Mouse (Mus musculus) embryonic facial prominence, embryonic 15.5 days (tissue): Measurements from ENCODE around the gene Car8. TPM values are rescaled to one million over a fixed set of nuclear protein-coding genes. Genes with fewer than 3 reads are reported as not detected.
"Not testable (repeated sequence)": the region's sequence is repeated elsewhere in the genome, so short reads cannot be mapped to it uniquely, and the experiment has no call there.

Source experiments
- ATAC-seq: fragments of 200-750 bp; cut with Nextera tagmentation; 2 replicates; pipeline ENCODE4 v1.8.0; 2017; ENCODE audit warnings: low read depth, moderate TSS enrichment; ENCODE audit not compliant: insufficient number of reproducible peaks, low FRiP score, low TSS enrichment
- H3K27ac ChIP-seq: fragments of 300-500 bp; sonication (generic); replicated peaks from 2 replicates; pipeline ENCODE4 v1.5.1; 2015; ENCODE audit warnings: mild to moderate bottlenecking, inconsistent platforms
- H3K27me3 ChIP-seq: fragments of 300-500 bp; sonication (generic); 2 replicates; pipeline ENCODE4 v1.6.1; 2015; ENCODE audit warnings: inconsistent platforms
- H3K36me3 ChIP-seq: fragments of 300-500 bp; sonication (generic); 2 replicates; pipeline ENCODE4 v1.6.1; 2015; ENCODE audit warnings: mild to moderate bottlenecking, inconsistent platforms
- H3K4me1 ChIP-seq: fragments of 300-500 bp; sonication (generic); 2 replicates; pipeline ENCODE4 v1.6.1; 2015; ENCODE audit warnings: inconsistent platforms
- H3K4me2 ChIP-seq: fragments of 300-500 bp; sonication (generic); replicated peaks from 2 replicates; pipeline ENCODE4 v1.6.1; 2015; ENCODE audit warnings: mild to moderate bottlenecking, inconsistent platforms
- H3K4me3 ChIP-seq: fragments of 300-500 bp; sonication (generic); replicated peaks from 2 replicates; pipeline ENCODE4 v1.5.1; 2015; ENCODE audit warnings: mild to moderate bottlenecking, inconsistent platforms
- H3K9ac ChIP-seq: fragments of 300-500 bp; sonication (generic); 2 replicates; pipeline ENCODE4 v1.6.1; 2015; ENCODE audit warnings: inconsistent platforms
- H3K9me3 ChIP-seq: fragments of 300-500 bp; sonication (generic); replicated peaks from 2 replicates; pipeline ENCODE4 v1.6.1; 2016; ENCODE audit warnings: inconsistent platforms
- WGBS: fragments of 180-500 bp; shearing (Covaris S2); methylation state at CpG from one replicate; pipeline ENCODE4 v1.1.7; 2015; 5-methylcytosine and 5-hydroxymethylcytosine counted together
- polyA plus RNA-seq: library from polyadenylated mRNA; unstranded; fragments of >200 nt; fragmentation: Nextera tagmentation; extraction: Ambion mirVana; gene quantifications from 2 replicates; pipeline ENCODE4 v1.2.1, GENCODE M21; 2015

Car8 gene
- polyA plus RNA-seq, 1 experiment from 2014 or later: 4.0 TPM

DNA sequence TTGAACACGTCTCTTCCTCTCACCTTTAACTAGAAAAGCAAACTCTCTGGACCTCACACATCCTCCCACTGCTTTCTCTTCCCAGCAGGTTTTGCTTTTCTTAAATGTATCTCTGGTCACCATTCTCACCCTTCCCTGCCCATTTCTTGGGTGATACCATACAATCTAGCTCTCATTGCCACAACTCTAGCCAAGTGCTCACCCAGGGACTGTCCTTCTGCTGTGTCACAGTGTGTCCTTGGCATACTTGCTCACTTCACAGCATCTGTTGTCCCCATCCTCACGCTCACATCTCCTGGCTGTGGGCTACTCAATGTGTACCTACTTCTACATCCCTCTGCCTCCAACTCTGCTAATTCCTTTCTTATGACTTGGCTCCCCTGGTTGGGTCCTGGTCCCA, 37.2 kb downstream of the Car8 start:
- no peaks in the 10 kb centered on the region for H3K36me3 ChIP-seq
- WGBS: 80% methylated on average over 2 of the region's 2 CpGs
- no peak overlapping the region for H3K4me3 ChIP-seq
- H3K4me2 ChIP-seq: no peak overlapping the region
- ATAC-seq: no peak
- H3K9me3 ChIP-seq: 0 out of 2 replicates have a peak, but pooled peaks cover 4% of the 10 kb centered on the region
- no peak overlapping the region for H3K27ac ChIP-seq
- no peak overlapping the region for H3K9ac ChIP-seq
- no peaks in the 10 kb centered on the region for H3K27me3 ChIP-seq
- H3K4me1 ChIP-seq: no peaks in the 10 kb centered on the region

DNA sequence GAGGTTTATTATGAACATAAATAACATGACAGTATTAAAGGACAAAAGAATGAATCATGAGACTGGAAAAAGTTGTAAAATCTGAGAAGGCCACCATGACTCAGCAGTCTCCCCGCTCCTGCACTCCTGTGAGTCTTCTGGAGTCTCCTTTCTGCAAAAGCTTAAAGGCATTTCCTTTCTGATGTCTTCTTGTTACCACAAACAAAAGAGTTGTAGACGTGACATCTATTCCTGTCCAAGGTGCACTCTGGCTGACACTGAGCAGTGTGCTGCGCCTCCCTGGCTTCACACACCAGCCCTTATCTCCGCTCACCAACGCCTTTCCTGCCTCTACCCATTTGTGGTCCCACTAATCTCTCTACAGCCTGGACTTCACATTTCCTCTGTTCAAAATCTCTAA, 38.8 kb downstream of the Car8 start:
- no peak overlapping the region for H3K4me3 ChIP-seq
- H3K4me1 ChIP-seq: no peaks in the 10 kb centered on the region
- H3K27me3 ChIP-seq: no peaks in the 10 kb centered on the region
- no peak for ATAC-seq
- no peak overlapping the region for H3K4me2 ChIP-seq
- no peaks in the 10 kb centered on the region for H3K36me3 ChIP-seq
- no peak overlapping the region for H3K9ac ChIP-seq
- 60% methylated on average over 5 of the region's 5 CpGs for WGBS
- no peak overlapping the region for H3K27ac ChIP-seq
- 0 out of 2 replicates have a peak, but pooled peaks cover 4% of the 10 kb centered on the region for H3K9me3 ChIP-seq

DNA sequence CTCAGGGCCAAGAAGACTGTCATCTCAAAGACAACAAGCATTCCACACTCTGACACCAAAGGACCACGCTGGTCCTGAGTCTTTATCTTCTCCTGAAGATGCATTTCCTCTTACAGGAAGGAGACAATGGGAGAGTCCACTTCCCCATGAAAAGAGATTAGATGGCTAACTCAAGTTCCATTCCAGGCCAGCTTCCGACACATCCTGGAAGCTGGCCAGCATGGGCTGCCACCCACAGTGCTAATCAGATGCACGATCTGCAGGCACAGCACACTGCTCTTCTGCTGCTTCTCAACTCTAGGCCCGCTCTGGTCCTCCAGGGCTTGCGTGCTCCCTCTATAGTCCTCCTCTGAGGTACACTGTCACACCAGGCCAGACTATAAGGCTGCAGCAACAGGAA, 40.8 kb downstream of the Car8 start:
- H3K4me2 ChIP-seq: no peak overlapping the region

DNA sequence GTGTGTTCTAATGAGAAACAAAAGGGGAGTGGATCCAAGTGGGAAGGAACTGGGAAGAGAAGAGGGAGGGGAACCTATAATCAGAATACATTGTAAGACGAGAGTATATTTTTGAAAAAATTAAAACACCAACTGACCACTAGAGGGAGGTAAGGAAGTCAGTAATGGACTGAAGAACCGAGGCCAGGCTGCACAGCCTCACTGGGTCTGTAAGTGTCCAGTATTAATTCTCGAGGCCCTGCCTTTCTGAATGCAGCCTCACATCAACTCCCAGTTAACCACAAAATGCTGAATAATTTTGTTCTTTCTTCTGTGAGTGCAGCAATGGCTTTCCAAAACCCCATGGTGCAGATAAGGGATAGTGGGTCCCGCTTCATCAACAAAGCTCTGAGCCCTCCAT, 48.4 kb downstream of the Car8 start:
- no peak overlapping the region for H3K27ac ChIP-seq
- H3K9me3 ChIP-seq: no peaks in the 10 kb centered on the region
- 69% methylated on average over 4 of the region's 4 CpGs for WGBS
- no peaks in the 10 kb centered on the region for H3K4me1 ChIP-seq
- no peak overlapping the region for H3K9ac ChIP-seq
- H3K4me3 ChIP-seq: no peak overlapping the region
- H3K36me3 ChIP-seq: no peaks in the 10 kb centered on the region
- no peak overlapping the region for H3K4me2 ChIP-seq
- ATAC-seq: no peak
- no peaks in the 10 kb centered on the region for H3K27me3 ChIP-seq

More for the DNA sequence above, 40.8 kb downstream of the Car8 start:
- no peaks in the 10 kb centered on the region for H3K4me1 ChIP-seq
- H3K36me3 ChIP-seq: no peaks in the 10 kb centered on the region
- WGBS: 66% methylated on average over 5 of the region's 5 CpGs
- no peak overlapping the region for H3K9ac ChIP-seq
- H3K9me3 ChIP-seq: 0 out of 2 replicates have a peak, but pooled peaks cover 4% of the 10 kb centered on the region
- H3K27me3 ChIP-seq: no peaks in the 10 kb centered on the region
- no peak for ATAC-seq
- H3K27ac ChIP-seq: no peak overlapping the region
- no peak overlapping the region for H3K4me3 ChIP-seq

DNA sequence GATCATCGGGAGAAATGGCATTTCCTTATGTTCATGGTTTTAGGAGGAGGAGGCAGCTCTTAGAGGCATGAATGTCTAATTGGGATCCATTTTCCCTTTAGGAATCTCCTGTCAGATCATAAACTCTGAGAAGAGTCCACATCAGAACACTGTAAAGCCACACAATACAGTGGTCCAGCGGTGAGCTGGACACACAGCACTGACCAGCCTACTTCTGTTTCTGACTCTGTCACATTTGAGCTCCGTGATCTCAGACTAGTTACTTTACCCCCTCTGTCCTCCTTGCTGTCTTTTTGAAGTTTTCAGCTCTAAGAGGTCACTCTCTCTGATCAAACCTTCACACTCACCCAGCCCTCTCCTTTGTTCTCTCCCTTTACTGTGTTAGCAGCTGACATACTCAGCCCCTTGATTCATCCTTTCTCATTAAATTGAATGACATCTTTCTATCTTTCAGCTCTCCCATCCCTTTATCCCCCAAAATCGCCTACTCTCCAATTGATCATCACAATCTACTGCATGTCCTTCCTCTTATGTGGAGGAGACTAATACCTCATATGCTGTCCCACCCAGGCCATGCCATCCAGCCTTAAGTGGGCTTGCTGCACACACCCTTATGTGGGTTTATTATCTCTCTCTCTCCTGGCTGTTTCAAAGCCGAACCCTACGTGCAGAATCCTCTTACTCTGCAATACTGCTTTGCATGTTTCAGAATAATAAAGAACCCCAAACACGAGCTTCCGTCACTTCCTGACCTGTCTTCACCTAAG, 51.7 kb downstream of the Car8 start:
- ATAC-seq: no peak
- WGBS: 75% methylated on average over 8 of the region's 8 CpGs

DNA sequence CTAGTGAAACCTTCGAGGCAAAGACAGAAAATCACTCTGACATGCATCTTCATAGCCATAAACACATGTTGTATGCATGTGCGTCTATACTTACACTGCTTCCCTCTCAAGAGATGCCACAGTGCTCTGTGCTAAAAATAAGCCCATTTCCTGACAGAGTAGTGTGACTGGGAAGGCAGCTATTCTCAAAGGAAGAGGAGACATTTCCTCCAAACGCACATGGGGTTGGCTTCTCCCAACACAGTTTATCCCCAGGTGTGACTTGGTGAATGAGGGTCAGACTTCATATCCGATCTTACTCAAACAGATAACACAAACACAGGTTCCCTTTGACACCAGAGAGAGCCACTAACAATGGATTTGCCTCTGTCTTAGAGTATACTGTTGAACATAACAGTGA, 58.3 kb downstream of the Car8 start:
- H3K27ac ChIP-seq: no peak overlapping the region
- H3K27me3 ChIP-seq: no peaks in the 10 kb centered on the region
- WGBS: 66% methylated on average over 4 of the region's 4 CpGs
- no peak overlapping the region for H3K4me3 ChIP-seq
- no peak for ATAC-seq
- H3K9ac ChIP-seq: no peak overlapping the region
- no peak overlapping the region for H3K4me2 ChIP-seq
- H3K9me3 ChIP-seq: no peaks in the 10 kb centered on the region
- H3K36me3 ChIP-seq: no peaks in the 10 kb centered on the region
- H3K4me1 ChIP-seq: no peaks in the 10 kb centered on the region

More for the DNA sequence above, 51.7 kb downstream of the Car8 start:
- Histone ChIP-seq H3K27me3 (no peaks in the 10 kb centered on the region), H3K36me3 (no peaks in the 10 kb centered on the region), H3K9me3 (no peaks in the 10 kb centered on the region), H3K4me1 (no peaks in the 10 kb centered on the region), H3K4me3 (no peak overlapping the region), H3K27ac (no peak overlapping the region), H3K4me2 (no peak overlapping the region), H3K9ac (no peak overlapping the region)

DNA sequence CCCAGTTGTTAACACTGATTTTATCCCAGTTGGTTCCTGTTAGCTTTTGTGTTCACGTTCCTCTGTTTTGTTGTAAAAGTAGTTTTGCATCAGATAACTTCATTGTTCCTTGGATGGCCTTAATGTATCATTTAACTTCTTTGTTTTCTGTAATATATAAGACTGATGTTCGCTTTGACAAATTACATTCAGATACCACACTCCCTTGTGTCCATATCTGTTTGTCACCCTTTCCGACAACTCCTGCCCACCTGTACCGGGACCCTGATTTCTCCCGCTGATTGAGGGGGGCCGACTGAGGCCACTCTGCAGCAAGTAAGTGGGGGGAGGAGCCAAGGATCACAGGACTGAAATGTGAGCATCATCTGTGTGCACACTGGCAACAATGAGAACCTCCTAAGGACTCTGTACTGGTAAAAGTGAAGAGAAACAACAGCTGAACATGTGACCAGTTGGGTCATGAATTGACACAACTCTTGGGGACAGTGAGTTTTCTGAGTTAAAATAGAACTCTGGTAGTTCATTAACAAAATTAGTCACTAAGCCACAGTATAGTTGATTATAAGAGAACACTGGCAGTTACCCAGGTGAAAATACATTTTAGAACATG, 84.1 kb downstream of the Car8 start:
- 65% methylated on average over 6 of the region's 6 CpGs for WGBS
- no peak for ATAC-seq

DNA sequence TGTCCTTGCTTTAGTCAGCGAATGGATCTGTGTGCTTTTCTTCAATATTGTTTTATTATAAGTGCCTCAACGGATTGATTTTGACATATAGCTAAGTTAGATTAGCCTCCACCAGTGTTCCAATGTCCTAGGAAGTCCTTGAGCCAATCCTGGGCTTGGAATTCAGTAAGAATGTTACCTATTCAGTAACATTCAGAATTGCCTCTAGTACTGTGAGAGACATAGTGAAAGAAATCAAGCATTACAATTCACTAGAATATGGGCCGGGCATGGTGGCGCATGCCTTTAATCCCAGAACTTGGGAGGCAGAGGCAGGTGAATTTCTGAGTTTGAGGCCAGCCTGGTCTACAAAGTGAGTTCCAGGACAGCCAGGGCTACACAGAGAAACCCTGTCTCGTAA, 84.9 kb downstream of the Car8 start:
- WGBS: 88% methylated on average over 5 of the region's 5 CpGs
- not testable (repeated sequence) for H3K36me3 ChIP-seq, H3K9me3 ChIP-seq, ATAC-seq, H3K9ac ChIP-seq, H3K4me3 ChIP-seq, H3K27me3 ChIP-seq, H3K4me1 ChIP-seq, H3K27ac ChIP-seq, H3K4me2 ChIP-seq

More for the DNA sequence above, 84.1 kb downstream of the Car8 start:
- no peaks in the 10 kb centered on the region for H3K4me1 ChIP-seq
- H3K27me3 ChIP-seq: no peaks in the 10 kb centered on the region
- no peaks in the 10 kb centered on the region for H3K9me3 ChIP-seq
- H3K4me2 ChIP-seq: no peak overlapping the region
- no peaks in the 10 kb centered on the region for H3K36me3 ChIP-seq
- no peak overlapping the region for H3K9ac ChIP-seq
- no peak overlapping the region for H3K4me3 ChIP-seq
- H3K27ac ChIP-seq: no peak overlapping the region

DNA sequence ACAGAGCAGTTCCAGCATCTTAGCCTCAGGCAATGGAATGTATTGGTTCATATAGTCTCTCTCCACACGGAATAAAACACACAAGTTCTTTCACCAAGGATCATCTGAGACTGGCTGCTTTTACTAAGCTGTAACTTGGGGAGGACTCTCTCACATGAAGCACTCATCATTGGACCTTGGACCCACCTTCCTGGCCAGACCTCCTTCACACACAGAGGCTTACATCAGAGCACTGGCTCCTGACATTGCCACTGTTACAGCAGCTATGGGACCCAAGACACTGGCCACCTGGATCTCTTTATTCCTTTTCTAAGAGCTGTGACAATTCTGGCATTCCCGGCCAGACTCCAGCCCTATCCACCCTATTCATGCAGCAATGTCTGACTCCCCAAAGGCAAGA, 101.4 kb downstream of the Car8 start:
- Histone ChIP-seq H3K27ac (no peak overlapping the region), H3K4me2 (no peak overlapping the region), H3K9ac (no peak overlapping the region), H3K4me3 (no peak overlapping the region), H3K36me3 (no peaks in the 10 kb centered on the region), H3K9me3 (no peaks in the 10 kb centered on the region), H3K4me1 (no peaks in the 10 kb centered on the region), H3K27me3 (no peaks in the 10 kb centered on the region)
- ATAC-seq: no peak
- WGBS: 59% methylated on average over 2 of the region's 2 CpGs

DNA sequence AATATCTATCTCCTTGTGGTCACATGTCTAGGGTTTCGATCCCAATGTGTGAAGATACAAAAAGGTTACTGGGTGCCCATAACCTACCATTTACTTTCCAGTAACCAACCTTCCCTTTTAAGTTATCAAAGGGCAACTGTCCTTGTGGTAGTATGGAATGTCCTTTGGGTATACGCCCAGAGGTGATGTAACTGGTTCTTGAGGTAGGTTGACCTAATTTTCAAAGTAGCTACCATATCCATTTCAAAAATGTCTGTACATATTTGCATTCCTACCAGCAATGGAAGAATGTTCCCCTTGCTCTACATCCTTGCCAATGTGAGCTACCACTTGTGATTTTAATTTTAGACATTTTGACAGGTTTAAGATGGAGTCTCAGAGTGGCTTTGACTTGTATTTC, 106.8 kb downstream of the Car8 start:
- Histone ChIP-seq H3K27me3 (no peaks in the 10 kb centered on the region), H3K4me3 (no peak overlapping the region), H3K4me2 (no peak overlapping the region), H3K9ac (no peak overlapping the region), H3K4me1 (no peaks in the 10 kb centered on the region), H3K27ac (no peak overlapping the region), H3K9me3 (no peaks in the 10 kb centered on the region), H3K36me3 (no peaks in the 10 kb centered on the region)
- WGBS: 91% methylated on average over 2 of the region's 2 CpGs
- ATAC-seq: no peak

DNA sequence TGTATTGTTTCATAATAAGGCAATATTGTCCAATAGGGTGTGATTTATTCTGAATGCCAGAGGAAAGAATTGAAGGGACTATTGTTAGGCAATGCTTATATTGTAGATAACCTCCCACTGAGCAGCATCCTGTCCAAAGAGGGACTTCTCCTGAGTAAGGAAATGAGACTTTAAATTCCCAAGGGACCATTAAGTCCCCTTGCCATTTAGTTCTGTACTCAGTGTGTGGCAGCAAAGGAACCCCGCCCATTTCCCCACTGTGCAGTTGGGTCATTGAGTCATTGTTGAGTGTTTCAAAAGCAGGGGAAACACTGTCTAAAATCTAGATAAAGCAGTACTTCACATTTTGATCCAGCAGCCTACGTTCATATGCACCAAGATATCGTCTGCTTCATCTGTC, 125.3 kb downstream of the Car8 start:
- no peak for ATAC-seq
- H3K4me3 ChIP-seq: no peak overlapping the region
- no peaks in the 10 kb centered on the region for H3K9me3 ChIP-seq
- H3K27ac ChIP-seq: no peak overlapping the region
- no peaks in the 10 kb centered on the region for H3K36me3 ChIP-seq
- WGBS: 75% methylated on average over 3 of the region's 3 CpGs
- H3K4me1 ChIP-seq: no peaks in the 10 kb centered on the region
- no peak overlapping the region for H3K9ac ChIP-seq
- H3K4me2 ChIP-seq: no peak overlapping the region
- no peaks in the 10 kb centered on the region for H3K27me3 ChIP-seq

DNA sequence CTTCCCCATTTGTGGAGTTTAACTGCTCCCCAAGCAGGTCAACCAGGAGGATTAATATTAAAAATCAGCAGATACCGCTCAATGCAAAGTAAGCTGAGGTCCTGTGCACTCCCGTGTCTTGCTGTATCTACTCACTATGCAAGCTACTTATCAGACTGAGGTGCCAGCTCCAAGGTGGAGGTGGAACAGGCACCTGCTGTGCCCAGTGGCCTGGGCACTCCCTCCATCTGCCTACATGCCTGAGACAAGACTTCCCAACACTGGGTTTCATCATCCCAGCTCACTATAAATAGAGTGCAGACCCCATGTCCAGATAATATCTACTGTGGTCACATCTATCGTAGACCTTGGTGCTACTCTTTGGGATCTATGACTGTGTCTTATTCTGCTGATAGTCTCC, 127.0 kb downstream of the Car8 start:
- 87% methylated on average over 3 of the region's 3 CpGs for WGBS

More for the DNA sequence above, 127.0 kb downstream of the Car8 start:
- no peaks in the 10 kb centered on the region for H3K36me3 ChIP-seq
- no peaks in the 10 kb centered on the region for H3K9me3 ChIP-seq
- no peak for ATAC-seq
- no peak overlapping the region for H3K27ac ChIP-seq
- no peaks in the 10 kb centered on the region for H3K4me1 ChIP-seq
- no peak overlapping the region for H3K4me3 ChIP-seq
- no peak overlapping the region for H3K4me2 ChIP-seq
- H3K9ac ChIP-seq: no peak overlapping the region
- no peaks in the 10 kb centered on the region for H3K27me3 ChIP-seq
